Mouse (Mus musculus) kidney, adult 8-10 months (tissue): ENCODE measurements around the gene AI464131.

Source experiments
- DNase-seq, 2 experiments: peaks; one replicate each; pipeline ENCODE4 v3.0.0; 2022

The AI464131 gene

DNA sequence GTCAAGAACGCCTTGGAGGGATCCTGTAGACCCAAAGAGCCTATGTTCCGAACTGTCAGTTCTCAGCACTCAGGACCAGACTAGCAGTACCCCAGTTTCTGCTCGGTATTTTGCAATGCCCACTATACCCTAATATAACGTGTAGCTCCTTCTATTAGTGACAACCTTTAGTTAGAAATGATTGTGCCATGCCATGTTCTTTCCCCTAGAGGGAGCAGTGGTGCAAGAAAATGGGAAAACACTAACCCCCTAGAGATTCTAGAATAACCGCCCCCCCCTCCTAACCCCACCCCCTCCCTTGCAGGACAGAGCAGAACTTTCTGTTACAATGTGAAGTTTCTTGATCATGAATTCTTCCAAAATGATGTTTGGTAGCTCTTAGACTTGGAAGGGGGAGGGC lies 1.4 kb upstream of the AI464131 start:
- no peak for DNase-seq

DNA sequence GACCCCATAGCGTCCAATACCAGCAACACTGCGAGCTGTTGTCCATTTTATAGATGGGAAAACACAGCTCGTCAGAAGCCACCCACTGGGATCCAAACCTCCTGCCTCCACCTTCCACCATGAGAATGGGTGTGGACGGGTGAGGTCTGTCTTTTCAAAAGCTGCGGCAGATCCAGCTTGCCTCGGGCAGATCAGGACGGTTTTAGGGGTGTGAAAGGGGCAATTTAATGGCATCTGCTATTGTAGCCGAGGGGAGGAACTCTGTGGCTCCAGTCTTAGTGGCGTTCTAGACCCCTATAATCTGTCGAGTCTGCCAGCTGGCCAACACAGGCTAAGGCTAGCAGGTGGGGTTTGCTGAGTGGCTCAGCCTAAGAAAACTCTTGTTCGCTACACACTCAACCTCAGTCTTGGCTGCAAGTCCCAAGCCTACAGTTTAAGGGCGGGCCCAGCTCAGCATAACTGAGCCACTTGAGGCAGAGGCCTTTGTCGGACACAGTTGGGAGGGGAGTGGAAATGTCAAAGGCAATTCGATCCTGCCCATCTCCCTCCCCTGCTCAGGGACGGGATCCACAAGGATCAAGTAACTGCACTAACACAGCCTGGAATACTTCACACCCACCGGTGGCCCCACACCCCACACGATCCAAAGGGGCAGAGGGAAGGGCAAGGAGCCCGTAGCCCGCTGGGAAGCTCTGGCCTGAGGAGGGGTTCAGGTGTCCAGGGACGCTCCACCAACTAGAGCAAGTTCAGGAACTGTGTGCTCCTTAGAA lies 520 bp downstream of the AI464131 start:
- DNase-seq: no peak

DNA sequence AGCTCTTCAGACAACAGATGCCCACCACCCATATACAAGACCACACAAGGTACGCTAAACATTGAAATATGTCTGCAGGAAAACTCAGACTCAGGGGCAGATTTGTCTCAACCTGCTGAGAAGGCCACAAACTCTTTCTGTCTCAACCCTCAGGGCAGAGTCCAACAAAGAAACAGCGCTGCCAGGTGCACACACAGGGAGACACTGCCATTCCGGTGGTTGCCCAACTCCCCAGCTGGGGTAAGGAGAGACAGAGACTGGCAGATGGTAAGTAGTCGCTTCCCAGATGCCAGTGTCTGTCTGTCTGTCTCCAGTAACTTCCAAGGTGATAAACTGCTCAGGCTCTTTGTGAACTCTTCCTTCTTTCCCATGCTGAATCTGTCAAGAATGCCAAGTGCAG lies 2.1 kb downstream of the AI464131 start:
- DNase-seq: peak; percentile 74

DNA sequence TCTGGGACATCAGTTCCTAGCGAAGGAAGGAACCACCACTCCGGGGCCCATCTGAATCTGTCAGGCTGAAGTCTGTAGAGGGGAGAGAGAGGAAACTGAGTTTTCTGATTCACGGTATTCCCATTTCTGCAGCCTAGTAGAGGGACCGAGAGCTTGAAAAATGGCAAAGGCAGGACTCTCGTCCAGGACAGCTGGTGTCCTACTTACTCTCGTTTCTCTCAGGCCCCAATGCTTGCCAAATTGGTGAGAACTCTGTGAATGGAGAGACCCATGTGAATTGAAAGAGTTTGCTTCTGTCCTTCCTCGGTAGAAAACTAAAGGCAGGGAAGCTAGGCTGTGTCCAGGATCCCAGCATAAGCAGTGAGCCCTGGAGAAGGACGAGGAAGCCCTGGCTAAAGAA lies 3.3 kb downstream of the AI464131 start:
- DNase-seq: no peak

DNA sequence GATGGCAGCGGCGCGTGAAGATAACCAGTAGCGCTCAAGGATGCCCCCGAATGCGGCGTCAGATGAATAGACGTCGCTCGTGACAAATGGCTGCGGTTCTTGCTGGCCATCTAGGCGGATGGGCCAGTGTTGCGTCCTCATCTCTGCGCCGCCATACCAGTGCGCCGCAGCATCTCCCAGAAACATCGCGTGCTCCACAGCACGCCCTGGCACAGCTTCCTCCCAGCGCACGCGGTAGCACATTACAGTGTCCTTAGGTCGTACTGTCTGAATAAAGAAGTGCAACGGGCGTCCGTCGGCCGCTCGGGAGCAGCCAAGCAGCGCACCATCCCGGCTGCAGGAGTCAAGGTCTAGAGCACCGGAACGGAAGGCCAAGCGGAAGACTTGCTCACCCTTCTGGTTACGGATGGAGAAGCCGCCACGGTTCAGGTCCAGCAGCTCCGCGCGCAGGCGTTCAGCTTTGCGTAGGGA lies 3.9 kb downstream of the AI464131 start:
- peak; percentile 83 to 85 for DNase-seq

DNA sequence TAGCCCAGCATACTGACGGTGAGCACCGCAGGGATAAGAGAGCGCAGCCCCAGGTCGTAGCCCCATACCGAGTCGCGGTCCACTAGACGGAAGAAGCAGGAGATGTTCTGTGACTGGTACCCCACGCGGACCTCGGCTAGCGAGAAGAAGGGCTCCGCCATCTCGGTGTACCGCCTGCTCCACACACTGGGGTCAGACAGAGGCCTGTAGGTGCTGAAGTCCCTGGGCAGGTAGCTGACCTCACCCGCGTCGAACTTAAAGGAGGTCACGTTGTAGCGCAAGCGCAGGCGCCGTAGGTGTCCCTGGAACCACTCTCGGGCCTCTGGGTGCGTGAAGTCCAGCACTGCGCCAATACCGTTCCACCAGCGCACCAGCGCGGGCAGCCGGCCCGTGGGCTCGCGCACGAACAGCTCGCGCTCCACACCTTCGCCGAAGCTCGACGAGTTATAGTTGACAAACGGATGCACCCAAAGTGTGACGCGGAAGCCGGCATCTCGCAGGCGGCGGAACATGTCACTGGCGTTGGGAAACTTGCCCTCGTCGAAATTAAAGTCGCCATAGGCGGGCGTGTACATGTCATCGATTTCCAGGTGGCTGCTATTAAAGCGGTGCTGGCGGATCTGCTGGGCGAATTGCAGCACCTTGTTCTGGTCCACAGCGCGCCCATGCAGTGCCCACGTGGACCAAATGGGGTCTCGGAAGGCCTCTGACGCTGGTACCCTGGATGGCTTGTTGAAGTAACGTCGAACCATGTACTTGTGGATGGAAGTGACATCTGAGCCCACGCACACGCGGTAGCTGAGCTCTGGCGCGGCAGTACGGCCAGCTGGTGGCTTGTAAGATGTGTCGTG lies 4.7 kb downstream of the AI464131 start:
- no peak for DNase-seq

DNA sequence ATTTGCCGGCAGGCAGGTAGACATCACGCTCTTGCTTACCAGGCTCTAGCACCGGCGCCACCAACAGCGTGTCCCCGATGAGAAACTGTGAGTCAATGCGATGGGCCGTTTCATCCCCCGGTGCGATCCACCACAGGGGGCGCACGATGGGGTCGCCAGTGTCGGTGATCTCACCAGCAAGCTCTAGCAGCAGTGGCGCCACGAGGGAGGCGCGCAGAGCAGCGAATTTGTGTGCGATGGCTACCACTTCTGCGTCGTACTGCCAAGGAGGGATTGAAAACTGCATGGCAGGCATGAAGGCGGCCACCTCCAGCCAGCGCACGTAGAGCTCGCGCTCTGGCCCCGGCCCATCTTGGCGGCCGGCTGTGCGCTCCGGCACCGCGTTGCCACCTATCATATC lies 5.3 kb downstream of the AI464131 start:
- DNase-seq: no peak

DNA sequence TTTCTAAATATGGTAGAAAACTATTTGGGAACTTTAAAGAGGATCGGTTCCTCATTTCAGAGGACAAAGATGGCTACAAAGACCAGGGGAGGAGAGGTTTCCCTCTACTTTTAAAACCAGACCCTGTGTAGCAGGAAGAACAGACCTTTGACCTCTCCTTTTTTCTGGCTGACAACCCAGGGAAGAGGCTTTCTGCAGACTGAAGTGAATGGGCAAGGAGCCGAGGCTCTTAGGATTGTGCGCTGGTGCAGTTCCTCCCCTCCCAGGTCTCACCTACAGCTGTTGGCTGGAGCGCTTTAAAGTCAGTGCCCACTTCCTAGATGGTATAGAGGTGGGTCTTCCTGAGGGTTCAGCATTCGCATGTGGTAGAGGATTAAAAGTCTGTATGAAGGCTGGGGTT lies 5.8 kb downstream of the AI464131 start:
- DNase-seq: peak; percentile 74 to 81

DNA sequence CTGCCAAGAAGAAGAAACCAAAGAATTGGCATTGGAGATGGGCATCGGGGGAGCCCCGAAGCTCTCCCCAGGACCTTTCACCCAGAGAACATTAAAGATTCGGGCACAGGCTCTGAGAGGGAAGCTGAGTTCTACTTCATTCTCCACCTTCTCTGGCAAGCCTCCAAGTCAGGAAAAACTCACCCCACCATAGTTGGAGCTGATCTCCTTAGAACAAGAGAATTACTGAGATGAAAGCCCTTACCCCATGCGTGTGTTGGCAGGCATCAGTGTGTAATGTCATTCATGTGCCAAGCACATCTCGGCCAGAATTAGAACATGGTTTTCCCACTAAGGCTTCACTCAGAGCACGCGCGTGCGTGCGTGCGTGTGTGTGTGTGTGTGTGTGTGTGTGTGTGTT lies 7.0 kb downstream of the AI464131 start:
- no peak for DNase-seq

DNA sequence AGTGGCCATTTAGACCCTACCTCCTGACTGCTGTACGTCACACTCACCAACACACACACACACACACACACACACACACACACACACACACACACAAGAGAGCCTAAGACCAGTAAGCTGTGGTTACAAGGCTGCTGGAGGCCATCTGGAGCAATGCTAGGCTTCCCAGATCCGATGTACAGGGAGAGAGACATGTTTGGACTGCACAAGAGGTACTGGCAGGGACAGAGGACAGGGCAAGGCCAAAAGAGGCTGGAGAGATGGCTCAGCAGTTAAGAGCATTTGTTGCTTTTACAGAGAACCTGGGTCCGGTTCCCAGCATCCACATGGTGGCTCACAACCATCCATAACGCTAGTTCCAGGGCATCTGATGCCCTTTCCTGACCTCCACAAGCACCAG lies 7.8 kb downstream of the AI464131 start:
- DNase-seq: no peak

DNA sequence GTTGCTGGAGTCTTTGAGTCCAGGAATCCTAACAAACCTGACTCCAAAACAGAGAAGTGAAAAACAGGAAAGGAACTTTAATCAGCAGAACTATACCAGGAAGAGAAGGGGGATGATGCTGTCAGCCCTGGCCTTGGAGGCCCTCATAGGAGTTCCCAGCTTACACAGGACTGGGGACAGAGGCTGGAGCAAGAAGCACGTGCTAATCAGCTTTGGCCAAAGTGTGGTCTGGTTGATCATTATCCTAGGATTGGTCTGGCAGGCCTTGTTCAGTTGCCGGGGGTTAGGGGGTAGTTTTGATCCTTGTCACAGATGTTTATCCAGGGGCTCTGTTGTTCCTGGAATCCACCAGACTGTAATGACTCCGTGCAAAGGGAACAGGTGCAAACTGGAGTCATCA lies 8.5 kb downstream of the AI464131 start:
- peak; percentile 76 to 82 for DNase-seq

DNA sequence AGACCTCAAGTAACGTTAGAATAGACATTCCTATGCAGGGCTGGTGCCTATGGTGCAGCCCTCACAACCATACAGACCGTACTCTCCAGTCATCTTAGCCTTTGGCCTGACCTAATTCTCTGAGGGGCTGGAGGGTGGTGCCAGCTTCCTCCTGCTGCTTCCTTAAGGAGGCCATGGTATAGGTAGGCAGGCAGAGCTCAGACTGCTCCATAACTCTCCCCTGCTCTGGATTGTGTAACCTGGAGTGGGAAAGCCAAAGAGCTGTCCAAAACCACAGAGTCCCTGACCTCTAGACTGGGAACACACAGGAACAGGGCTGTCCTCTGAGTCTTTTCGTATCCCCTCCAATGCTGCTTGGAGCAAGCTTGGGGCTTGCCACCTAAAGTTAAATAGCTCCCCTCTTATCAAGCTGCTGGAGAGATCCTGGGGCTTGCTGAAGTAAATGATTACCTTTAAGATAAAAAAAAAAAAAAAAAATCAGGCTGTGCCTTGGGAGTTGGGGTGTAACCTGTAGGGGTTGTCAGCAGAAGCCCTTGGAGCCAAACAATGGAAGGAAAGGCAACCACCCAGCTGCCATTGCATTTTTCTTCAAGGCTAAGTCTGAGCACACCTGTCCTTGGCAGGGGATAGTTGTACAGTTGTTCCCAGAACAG lies 9.3 kb downstream of the AI464131 start:
- DNase-seq: no peak

DNA sequence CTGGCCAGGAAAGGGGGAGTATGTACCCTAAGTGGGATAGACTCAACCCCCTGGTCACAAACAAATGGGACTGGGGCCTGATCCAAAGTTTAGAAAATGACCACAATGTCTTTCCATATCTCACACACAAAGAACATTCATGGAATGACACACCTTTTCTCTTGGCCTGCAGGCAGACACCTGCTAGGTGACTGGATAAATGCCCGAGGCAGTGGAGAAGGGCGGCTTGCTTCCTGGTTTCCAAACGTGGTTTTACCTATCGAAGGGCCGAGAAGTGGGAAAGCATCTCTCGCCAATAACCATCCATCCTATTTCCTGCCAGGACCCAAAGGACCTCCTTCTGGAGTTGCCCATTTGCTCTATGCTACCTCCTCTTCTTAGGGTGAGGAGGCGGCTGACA lies 9.9 kb downstream of the AI464131 start:
- DNase-seq: no peak

DNA sequence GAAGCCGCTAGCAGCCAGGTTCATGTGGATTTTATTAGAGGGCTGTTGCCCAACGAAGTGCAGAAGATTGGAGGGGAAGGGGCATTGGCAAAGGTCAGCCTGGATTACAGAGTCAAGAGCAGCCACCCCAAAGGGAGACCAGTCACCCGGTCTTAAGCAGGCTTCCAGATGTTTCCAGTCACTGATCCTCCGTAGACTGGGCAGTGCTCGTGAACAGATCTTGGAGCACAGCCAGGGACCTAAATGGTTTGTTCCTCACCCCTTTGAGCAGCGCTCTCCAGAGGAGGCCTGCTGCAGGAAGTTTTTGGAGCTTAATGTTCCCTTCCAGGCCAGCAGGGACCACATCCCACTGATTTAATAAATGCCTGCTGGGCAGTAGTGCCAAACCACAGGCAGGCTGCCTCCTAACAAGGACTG lies 21.3 kb downstream of the AI464131 start:
- peak; percentile 56 to 68 for DNase-seq

DNA sequence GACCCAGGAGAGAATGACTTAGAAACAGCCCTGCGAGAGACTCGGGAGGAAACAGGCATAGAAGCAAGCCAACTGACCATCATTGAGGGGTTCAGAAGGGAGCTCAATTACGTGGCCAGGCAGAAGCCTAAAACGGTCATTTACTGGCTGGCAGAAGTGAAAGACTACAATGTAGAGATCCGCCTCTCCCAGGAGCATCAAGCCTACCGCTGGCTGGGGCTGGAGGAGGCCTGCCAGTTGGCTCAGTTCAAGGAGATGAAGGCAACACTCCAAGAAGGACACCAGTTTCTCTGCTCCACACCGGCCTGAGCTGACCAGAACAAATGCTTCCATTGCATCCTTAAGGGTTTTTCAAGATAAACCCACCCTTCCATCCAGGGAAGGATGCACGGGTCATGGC lies 22.6 kb downstream of the AI464131 start:
- no peak for DNase-seq

DNA sequence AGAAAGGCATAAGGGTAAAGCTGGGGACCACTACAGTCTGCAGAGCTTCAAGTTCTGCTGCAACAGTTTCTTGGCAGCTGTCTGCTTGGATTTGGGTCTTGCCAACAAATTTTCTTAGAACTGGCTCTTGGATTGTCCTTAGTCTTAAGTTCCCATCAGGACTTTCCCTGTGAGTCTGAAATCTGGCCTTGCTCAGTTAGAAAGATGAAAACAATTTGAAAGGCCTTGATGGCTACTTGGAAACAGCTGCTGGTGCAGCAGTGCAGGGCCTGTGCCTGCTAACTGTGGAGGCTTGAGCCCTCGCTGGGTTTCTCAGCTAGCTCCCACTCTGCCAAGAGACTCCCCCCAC lies 23.4 kb downstream of the AI464131 start:
- no peak for DNase-seq

DNA sequence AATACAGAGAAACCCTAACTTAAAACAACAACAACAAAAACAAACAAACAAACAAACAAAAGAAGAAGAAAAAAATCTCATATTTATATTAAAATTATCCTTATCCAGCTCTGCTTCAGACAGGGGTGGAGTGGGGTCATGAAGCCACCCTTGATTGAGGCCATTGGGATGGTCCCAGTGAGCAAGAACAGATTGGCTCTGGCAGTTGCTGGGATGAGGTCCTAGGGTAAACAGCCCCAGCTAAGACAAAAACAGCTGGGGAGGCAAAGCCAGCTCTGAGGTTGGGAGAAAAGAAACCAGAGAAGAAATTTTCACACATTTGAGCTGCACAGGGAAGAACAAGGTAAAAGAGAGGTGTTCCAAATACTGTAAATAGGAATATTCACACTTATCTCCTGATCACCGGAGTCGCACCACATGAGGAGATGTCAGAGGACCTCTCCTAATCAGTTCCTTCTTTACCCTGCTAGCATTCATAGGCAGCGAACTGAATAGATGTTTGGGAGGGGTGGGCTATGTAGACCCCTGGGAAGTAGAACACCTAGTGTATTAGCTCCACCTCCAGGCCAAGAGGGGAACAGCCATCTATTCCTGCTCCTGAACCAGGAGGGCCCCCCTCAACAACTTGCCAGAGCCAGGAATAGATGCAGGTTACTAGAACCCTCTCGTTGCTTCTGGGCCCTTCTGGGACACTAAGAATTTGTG lies 24.0 kb downstream of the AI464131 start:
- no peak for DNase-seq

DNA sequence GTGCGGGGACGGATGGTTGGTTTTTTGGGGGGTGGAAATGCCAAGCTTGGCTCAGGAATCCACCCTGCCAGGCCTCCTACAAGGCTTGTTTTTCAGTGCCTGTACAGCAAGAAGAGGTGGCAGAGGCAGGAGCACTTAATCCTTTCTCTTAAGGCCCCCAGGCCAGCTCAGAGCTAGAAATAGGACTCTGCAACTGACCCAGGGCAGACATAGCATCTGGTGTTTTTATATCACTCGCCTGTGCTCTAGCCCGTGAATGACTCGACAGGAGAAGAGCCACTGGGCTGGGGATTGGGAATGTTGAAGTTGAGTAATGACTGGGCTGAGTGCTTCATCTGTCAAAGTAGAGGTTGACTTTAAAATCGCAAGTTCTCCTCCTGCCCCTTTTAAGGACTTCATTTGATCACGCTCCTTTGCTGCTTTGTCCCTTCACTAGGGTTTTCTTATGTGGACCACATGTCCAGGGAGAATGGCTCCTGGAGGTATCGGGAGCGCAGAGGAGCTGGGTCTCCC lies 25.2 kb downstream of the AI464131 start:
- no peak for DNase-seq

DNA sequence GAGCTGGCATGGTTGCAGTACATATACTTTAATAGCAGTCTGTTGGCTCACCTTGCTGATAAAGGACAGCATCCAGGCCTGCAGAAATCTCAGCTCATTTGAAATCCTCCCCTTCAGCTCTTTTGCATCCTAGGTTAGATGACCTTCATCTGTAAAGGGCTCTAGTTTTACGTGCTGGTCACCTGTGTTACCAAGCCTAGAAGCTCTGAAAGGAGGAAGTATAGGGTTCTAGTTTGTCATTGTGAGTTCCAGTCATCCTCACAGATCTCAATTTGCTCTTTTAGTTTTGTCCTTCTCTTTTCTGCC lies 31.5 kb downstream of the AI464131 start:
- DNase-seq: no peak

DNA sequence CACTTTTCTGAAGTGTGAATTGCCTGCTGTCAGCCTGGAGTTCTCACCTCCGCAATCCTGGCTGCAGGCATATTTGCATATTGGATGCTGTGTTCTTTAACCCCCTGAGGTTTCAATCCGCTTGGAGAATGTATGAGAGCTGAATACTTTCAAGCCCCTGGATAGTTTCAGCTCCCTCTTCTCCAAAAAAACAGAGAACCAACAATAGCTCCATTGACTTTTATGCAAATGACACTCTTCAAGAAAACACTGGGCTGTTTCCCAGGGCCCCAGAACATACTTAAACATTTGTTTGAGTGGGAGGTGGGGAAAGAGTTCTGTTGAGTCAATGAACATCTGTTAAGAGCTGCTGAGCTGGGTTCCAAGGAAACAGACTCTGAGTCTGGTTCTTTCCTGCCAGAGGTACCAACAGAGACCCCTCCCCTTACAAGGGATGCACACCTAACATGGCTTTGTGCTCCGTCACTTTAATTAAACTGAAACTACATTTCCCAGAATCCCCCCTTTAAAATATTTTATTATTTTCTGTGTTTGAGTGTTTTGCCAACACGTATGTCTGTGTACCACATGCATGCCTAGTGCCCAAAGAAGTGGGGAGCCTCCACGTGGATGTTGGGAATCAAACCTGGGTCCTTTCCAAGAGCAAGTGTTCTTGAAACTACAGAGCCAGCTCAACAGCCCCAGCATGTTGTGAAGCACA lies 32.0 kb downstream of the AI464131 start:
- no peak for DNase-seq

DNA sequence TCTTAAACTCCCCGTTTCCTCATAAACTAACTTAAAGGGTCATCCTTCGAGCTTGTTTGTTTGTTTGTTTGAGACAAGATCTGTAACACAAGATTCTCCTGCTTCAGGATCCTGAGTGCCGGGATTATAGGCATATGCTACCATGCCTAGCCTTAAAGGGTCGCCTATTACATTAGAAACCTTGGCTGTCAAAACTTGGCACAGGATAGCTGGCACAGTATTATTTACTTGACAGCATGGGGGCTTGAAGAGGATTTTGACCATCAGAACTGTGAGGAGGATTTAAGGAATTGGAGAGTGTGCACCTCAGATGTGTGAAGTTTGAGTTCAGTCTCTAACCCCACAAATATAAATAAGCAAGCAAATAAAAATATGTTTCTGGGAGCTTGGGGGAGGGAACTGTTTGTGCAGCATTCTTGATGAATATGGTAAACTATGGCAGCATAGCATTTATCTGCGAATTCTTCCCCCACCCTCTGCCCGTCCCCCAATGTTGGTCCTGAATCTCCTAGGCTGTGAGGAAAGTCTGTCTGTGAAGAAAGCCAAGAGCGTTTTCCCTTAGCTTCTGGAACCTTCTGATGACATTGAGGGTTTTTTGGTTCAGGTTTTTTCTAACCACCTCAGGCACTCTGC lies 32.7 kb downstream of the AI464131 start:
- peak in 1 of 2 experiments; percentile 19 for DNase-seq

DNA sequence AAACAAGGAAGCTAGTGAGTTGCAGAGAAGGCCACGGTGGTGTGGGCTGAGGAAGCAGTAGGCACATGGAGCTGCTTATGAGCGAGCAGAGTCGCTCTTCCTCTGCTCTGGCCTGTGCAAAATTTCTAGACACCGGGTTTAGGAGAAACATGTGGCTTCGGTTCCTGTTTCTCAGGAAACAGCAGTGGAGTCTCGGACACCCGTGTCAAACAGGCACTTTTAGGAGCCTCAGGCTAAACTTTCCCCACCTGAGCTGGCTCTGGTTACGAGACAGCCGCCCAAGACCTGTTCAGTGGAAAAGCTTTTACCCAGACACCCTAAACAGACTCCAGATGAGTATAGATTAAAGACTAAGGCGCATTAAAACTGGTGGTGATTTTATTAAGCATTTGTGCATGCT lies 33.7 kb downstream of the AI464131 start:
- DNase-seq: peak; percentile 13 to 28
